Mouse (Mus musculus): ENCODE data around the gene Skil. TPM values are rescaled to one million over a fixed set of nuclear protein-coding genes. Genes with fewer than 3 reads are reported as not detected.

Gene Skil
- 79.5 and 108 TPM in 2 replicates for total RNA-seq (2023)

GRCm38 (mm10) chr3:31094531-31095178 is at the start of gene Skil:
Skil (plus strand) TSS chr3:31095058.

GRCm38 (mm10) chr3:31149706-31150105 is 54.8 kb downstream of the Skil start, which contains the start of gene Cldn11:
Cldn11 (plus strand) TSS chr3:31149920.

Other genes with a start within 250 kb of the Skil start
- gene Gpr160, start 239.1 kb upstream of the Skil start, total RNA-seq (2023) = 24.9 and 25.3 TPM in 2 replicates
- 29.3 and 35.3 TPM in 2 replicates for gene Phc3, start 125.6 kb upstream of the Skil start, total RNA-seq (2023)
- 11.2 and 14.1 TPM in 2 replicates for gene Prkci, start 99.3 kb upstream of the Skil start, total RNA-seq (2023)
- gene Cldn11, start 54.9 kb downstream of the Skil start, total RNA-seq (2023) = not detected in 2 replicates
- 0.18 and 0.32 TPM in 2 replicates for gene Slc7a14, start 215.3 kb downstream of the Skil start, total RNA-seq (2023)